Mouse (Mus musculus): ENCODE results near the gene Mex3a. TPM values are rescaled to one million over a fixed set of nuclear protein-coding genes. Genes with fewer than 3 reads are reported as not detected.

Gene Mex3a
- polyA plus RNA-seq, 1 experiment from 2014 or later, result 26.4 TPM

GRCm38 (mm10) chr3:88542486-88542885 is 10.3 kb downstream of the Mex3a start:
- Histone ChIP-seq H3K27me3 (no peaks in the 10 kb centered on the region), H3K9me3 (no peaks in the 10 kb centered on the region), H3K4me3 (no peak overlapping the region), H3K9ac (no peak overlapping the region), H3K4me2 (no peak overlapping the region), H3K4me1 (replicated peaks) (peaks cover 45% of the 10 kb centered on the region), H3K36me3 (peaks cover 21% of the 10 kb centered on the region), H3K27ac (replicated peaks) (peak overlapping the region; percentile 65)
- no peak for ATAC-seq (ENCODE audit: low FRiP score, low read depth)
- 66% methylated on average over 4 of the region's 4 CpGs for WGBS

DNA sequence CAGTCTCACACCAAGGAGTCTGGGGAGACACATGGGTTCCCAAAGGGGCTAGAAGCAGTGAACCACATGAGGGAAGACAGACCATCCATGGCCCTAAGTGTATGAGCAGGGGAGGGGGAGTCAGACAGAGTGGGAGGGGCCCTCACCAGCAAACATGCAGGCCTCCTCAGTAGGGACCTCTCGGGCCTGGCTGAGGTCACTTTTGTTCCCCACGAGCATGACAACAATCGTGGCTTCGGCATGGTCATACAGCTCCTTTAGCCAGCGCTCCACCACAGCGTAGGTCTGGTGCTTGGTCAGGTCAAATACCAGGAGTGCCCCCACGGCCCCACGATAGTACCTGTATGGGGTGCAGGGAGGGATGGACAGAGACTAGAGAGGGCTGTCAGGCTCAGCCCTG is 11.0 kb downstream of the Mex3a start:
- Histone ChIP-seq H3K4me1 (replicated peaks) (peaks cover 38% of the 10 kb centered on the region), H3K36me3 (peaks cover 14% of the 10 kb centered on the region), H3K9me3 (no peaks in the 10 kb centered on the region), H3K27me3 (no peaks in the 10 kb centered on the region), H3K4me3 (no peak overlapping the region), H3K27ac (replicated peaks) (no peak overlapping the region), H3K4me2 (no peak overlapping the region), H3K9ac (no peak overlapping the region)
- WGBS, result 87% methylated on average over 8 of the region's 8 CpGs
- ATAC-seq (ENCODE audit: low FRiP score, low read depth), result no peak

GRCm38 (mm10) chr3:88543651-88544410 is 11.6 kb downstream of the Mex3a start:
- Histone ChIP-seq H3K9ac (no peak overlapping the region), H3K4me3 (no peak overlapping the region), H3K4me1 (replicated peaks) (peaks cover 31% of the 10 kb centered on the region), H3K36me3 (peaks cover 8% of the 10 kb centered on the region), H3K4me2 (no peak overlapping the region), H3K9me3 (no peaks in the 10 kb centered on the region), H3K27ac (replicated peaks) (no peak overlapping the region), H3K27me3 (no peaks in the 10 kb centered on the region)
- no peak for ATAC-seq (ENCODE audit: low FRiP score, low read depth)
- WGBS, result 77% methylated on average over 5 of the region's 5 CpGs

DNA sequence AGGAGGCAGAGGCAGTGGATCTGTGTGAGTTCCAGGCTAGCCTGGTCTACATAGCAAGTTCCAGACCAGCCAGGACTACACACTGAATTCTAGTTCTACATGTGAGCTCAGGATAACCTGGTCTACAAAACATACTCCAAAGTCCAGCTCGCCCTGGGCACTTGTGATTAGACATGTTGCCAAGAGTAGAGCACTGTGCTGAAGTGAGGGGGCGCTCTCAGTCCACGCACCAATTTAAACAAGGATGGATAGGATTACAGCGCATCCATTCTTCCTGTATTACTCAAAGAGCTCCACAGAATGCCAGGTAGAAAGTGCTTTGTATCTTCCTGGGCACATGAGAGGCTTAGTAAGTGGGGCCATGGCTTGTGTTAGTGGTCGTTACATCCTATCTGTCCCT is 12.3 kb downstream of the Mex3a start:
- WGBS, result 42% methylated on average over 5 of the region's 5 CpGs
- H3K36me3 ChIP-seq, result peaks cover 8% of the 10 kb centered on the region
- no peak overlapping the region for H3K9ac ChIP-seq
- no peak overlapping the region for H3K4me2 ChIP-seq
- H3K4me3 ChIP-seq, result no peak overlapping the region
- no peak overlapping the region for H3K27ac ChIP-seq (replicated peaks)
- H3K9me3 ChIP-seq, result no peaks in the 10 kb centered on the region
- ATAC-seq (ENCODE audit: low FRiP score, low read depth), result no peak
- no peaks in the 10 kb centered on the region for H3K27me3 ChIP-seq
- H3K4me1 ChIP-seq (replicated peaks), result peaks cover 27% of the 10 kb centered on the region

- no peaks in the 10 kb centered on the region for H3K9me3 ChIP-seq
- no peak overlapping the region for H3K4me3 ChIP-seq
- 69% methylated on average over 20 of the region's 20 CpGs for WGBS
- H3K4me1 ChIP-seq (replicated peaks), result peaks cover 24% of the 10 kb centered on the region
- H3K27me3 ChIP-seq, result no peaks in the 10 kb centered on the region
- H3K9ac ChIP-seq, result no peak overlapping the region
- H3K27ac ChIP-seq (replicated peaks), result no peak overlapping the region
- ATAC-seq (ENCODE audit: low FRiP score, low read depth), result no peak
- H3K36me3 ChIP-seq, result peaks cover 8% of the 10 kb centered on the region
- H3K4me2 ChIP-seq, result no peak overlapping the region
Observed at GRCm38 (mm10) chr3:88544955-88545591, 12.9 kb downstream of the Mex3a start.

DNA sequence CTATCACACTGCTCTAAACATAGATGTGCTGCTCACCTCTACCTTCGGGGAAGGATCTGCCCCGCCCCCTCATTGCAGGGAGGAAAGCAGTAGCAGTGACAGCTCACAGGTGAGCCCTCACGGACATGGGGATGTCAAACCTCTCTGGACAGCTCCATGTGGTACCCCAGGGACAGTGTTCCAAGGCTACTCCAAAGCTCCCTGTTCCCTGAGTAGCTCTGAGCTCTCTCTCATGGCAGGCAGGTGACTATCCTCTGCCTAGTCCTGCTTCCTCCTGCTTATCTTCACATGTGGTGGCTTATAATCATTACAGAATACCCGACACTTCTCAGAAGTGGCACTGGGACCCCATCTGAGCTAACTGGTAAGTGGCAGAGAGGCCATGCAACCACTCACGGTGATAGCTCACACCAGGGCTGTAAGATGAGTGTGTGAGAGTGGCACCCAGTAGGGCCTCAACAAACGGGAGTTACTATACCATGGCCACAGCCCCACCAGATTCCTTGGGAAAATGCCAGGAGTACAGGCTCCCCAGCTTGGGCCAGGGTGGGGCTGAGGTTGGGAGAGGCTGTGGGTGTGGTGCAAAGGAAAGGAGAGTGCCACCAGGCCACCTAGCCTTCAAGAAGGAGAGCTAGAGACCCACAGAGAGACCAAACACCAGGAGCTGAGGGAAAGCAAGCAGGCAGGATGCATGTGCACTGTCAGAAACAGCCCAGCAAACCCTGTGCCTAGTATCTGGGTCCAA is 14.7 kb downstream of the Mex3a start:
- ATAC-seq (ENCODE audit: low FRiP score, low read depth), result no peak
- H3K27me3 ChIP-seq, result no peaks in the 10 kb centered on the region
- H3K9ac ChIP-seq, result no peak overlapping the region
- WGBS, result 84% methylated on average over 6 of the region's 6 CpGs
- no peak overlapping the region for H3K4me2 ChIP-seq
- no peaks in the 10 kb centered on the region for H3K9me3 ChIP-seq
- H3K4me1 ChIP-seq (replicated peaks), result peaks cover 13% of the 10 kb centered on the region
- no peaks in the 10 kb centered on the region for H3K36me3 ChIP-seq
- H3K4me3 ChIP-seq, result no peak overlapping the region
- H3K27ac ChIP-seq (replicated peaks), result no peak overlapping the region

DNA sequence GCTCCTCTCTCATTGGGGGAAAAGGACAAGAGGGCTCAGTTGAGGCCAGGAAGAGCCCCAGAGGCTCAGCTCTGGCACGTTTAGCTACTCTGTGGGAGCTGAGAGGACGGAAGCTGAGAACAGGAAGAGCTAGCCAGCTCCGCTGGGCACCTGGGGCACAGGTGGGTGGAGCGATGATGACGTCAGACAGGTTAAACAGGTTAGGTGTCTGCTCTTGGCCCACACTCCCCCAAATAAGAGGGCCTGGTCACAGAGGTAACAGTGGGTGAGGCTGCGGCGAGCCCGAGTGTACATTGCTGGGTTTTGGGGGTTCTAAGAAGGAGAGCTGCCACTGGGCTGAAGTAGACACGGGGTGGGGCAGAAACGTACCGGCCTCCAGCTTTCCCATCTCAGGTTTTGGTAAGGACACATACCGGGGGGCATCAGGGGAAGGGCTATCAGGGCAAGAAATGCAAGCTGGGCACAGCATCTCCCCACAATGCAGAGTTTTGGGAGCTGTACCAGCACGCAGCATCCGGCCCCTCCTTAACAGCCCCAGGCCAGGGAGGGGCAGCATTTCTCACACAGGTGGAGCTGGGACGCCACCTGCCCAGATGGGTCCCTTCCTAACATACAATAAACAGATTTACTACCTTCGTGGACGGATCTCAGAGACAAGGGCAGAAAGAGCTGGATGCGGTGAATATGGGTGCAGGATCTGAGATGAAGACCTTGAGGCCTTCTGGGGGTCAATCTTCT is 16.2 kb downstream of the Mex3a start, which contains the start of gene Rab25:
Gene Rab25, minus strand, starts transcription at position 121 of the 738 bp plus-strand sequence.
- Histone ChIP-seq H3K4me2 (no peak within 1 kb of the TSS), H3K27me3 (no peaks in the 10 kb centered on the region), H3K9me3 (no peaks in the 10 kb centered on the region), H3K36me3 (no peaks in the 10 kb centered on the region), H3K27ac (replicated peaks) (no peak within 1 kb of the TSS), H3K9ac (no peak within 1 kb of the TSS), H3K4me1 (replicated peaks) (peaks cover 14% of the 10 kb centered on the region), H3K4me3 (no peak within 1 kb of the TSS)
- WGBS, result 54% methylated on average over 18 of the region's 18 CpGs
- ATAC-seq (ENCODE audit: low FRiP score, low read depth), result no peak

GRCm38 (mm10) chr3:88551586-88551985 is 19.4 kb downstream of the Mex3a start:
- Histone ChIP-seq H3K9ac (no peak overlapping the region), H3K27me3 (no peaks in the 10 kb centered on the region), H3K4me3 (peak overlapping the region; percentile 91; the same call in 1 of the 2 replicates), H3K9me3 (no peaks in the 10 kb centered on the region), H3K27ac (replicated peaks) (no peak overlapping the region), H3K4me2 (peak overlapping the region; percentile 80), H3K36me3 (peaks cover 10% of the 10 kb centered on the region), H3K4me1 (replicated peaks) (peaks cover 29% of the 10 kb centered on the region)
- 87% methylated on average over 4 of the region's 4 CpGs for WGBS
- no peak for ATAC-seq (ENCODE audit: low FRiP score, low read depth)

DNA sequence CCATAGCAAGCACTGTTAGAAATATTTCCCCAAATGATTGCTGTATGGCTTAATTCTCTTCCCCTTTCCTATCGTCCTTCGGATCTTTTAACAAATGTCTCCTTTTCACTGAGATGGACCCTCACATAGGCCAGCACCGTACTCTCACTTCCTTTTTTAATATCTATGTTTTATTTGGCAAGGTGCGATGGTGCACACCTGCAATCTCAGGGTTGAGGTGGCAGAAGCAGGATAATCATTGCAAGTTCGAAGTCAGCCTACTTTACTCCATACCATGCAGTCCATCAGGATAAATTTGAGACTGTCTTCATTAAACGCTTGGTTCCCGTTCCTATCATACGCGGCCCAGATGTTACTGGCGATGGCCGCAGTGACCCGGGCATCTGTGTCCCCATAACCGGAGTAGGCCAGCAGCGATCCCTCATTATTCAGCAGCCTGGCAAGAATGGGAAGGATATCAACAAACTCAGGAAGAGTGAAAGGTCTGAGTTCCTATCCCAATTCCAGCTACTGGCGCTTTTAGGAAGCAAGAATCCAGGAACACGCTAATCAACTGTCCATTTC is 20.0 kb downstream of the Mex3a start:
- Histone ChIP-seq H3K27me3 (no peaks in the 10 kb centered on the region), H3K4me2 (peak overlapping the region; percentile 80), H3K4me1 (replicated peaks) (peaks cover 29% of the 10 kb centered on the region), H3K27ac (replicated peaks) (peak overlapping the region; percentile 88), H3K36me3 (peaks cover 16% of the 10 kb centered on the region), H3K9ac (peak overlapping the region; percentile 79), H3K4me3 (peak overlapping the region; percentile 91), H3K9me3 (no peaks in the 10 kb centered on the region)
- no peak for ATAC-seq (ENCODE audit: low FRiP score, low read depth)
- 28% methylated on average over 16 of the region's 16 CpGs for WGBS

DNA sequence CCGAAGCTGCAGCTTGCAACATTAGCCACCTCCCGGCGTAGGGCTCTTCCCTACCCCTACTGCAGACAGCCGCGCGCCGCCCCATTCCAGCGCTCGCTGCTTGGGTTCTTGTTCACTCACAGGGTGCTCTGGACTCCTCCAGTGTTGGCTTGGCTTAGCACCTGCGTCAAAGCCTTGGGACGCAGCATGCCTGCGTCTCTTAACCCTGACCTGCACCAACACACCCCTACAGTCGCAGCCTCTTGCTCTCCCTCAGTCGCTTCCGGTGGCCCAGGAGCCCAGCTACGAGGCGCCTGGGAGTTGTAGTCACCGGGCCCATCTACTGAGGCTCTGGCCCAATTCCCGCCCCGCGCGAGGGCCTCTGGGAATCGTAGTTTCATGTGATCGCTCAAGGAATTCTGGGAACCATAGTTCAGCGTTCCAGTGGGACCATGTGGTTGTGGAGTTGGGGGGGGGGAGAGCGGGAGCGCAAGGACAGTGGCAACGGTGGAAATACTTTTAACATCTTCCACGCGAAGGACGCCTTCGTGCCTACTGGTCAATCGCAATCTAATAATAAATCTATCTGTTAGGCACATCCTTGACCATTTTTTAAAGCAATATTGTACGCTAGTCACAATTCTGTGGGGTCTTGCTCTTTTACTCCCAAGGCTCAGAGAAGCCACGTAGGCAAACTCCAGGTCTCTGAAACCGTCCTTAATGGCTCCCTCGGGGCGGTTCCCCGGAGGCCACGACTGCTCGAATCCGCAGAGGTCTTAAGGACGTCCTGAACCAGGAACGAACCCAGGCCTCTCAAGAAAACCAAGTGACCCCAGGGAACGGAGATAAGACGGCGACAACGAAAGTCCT is 20.7 kb downstream of the Mex3a start, which contains the start of gene Lamtor2:
Gene Lamtor2, minus strand, starts transcription at position 399 of the 849 bp plus-strand sequence.
- peak; percentile 91 for ATAC-seq (ENCODE audit: low FRiP score, low read depth)

More for the DNA sequence above, 20.7 kb downstream of the Mex3a start, which contains the start of gene Lamtor2:
- no peaks in the 10 kb centered on the region for H3K9me3 ChIP-seq
- peak within 1 kb of the TSS; percentile 80 for H3K4me2 ChIP-seq
- H3K4me1 ChIP-seq (replicated peaks), result peaks cover 29% of the 10 kb centered on the region
- peak within 1 kb of the TSS; percentile 79 for H3K9ac ChIP-seq
- WGBS, result under 1% methylated on average over 48 of the region's 48 CpGs
- no peaks in the 10 kb centered on the region for H3K27me3 ChIP-seq
- H3K27ac ChIP-seq (replicated peaks), result peak within 1 kb of the TSS; percentile 88
- peak within 1 kb of the TSS; percentile 91 for H3K4me3 ChIP-seq
- peaks cover 23% of the 10 kb centered on the region for H3K36me3 ChIP-seq

All from hindbrain, embryonic 15.5 days (tissue).